Mouse (Mus musculus): ENCODE measurements around the gene Nsd1. TPM values are rescaled to one million over a fixed set of nuclear protein-coding genes. Genes with fewer than 3 reads are reported as not detected.

Gene Nsd1
- polyA plus RNA-seq, 1 experiment from 2014 or later: 57.3 TPM

DNA sequence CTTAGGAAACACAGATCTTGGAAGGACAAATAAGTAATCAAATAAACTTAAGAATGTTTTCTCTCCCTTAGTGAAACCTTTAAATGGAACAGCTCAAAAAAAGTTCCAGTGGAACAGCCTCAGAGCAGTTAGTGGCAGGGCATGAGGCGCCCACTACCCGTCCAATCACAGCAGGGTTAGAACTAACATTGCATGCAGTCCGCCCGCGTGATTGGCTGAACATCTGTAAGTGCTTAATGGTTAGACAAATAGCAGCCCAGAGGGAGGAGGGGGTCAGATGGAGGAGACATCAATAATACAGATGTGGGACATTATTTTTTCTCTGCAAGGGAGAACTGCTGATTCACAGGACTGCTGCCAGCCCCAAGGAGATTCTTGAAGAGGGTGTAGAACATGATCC, 67.6 kb downstream of the Nsd1 start:
- no peak overlapping the region for H3K9ac ChIP-seq (ENCODE audit: low read length)
- peaks cover 78% of the 10 kb centered on the region for H3K36me3 ChIP-seq (ENCODE audit: control insufficient read depth, insufficient read depth, low read length)
- no peaks in the 10 kb centered on the region for H3K27me3 ChIP-seq (ENCODE audit: control insufficient read depth, insufficient read depth, low read length)
- WGBS: 84% methylated on average over 5 of the region's 5 CpGs
- no peak overlapping the region for H3K4me2 ChIP-seq (ENCODE audit: low read length)
- no peak overlapping the region for H3K4me3 ChIP-seq (ENCODE audit: control insufficient read depth in 1 of 2, insufficient read depth in 1 of 2, low read depth in 1 of 2, low read length in 2 of 2)
- H3K9me3 ChIP-seq (ENCODE audit: control insufficient read depth, low read length): no peaks in the 10 kb centered on the region
- no peaks in the 10 kb centered on the region for H3K4me1 ChIP-seq (ENCODE audit: control insufficient read depth in 2 of 2, insufficient read depth in 2 of 2, low read length in 2 of 2)
- ATAC-seq (ENCODE audit: insufficient number of reproducible peaks, insufficient read depth, low FRiP score, low read depth): no peak
- H3K27ac ChIP-seq (replicated peaks in 1 of 2; ENCODE audit: control insufficient read depth in 1 of 2, insufficient read depth in 1 of 2, low read depth in 2 of 2, low read length in 2 of 2): no peak overlapping the region

GRCm38 (mm10) chr13:55277646-55278045, 68.1 kb downstream of the Nsd1 start:
- WGBS: 81% methylated on average over 5 of the region's 5 CpGs
- Histone ChIP-seq H3K36me3 (ENCODE audit: control insufficient read depth, insufficient read depth, low read length) (peaks cover 79% of the 10 kb centered on the region), H3K27me3 (ENCODE audit: control insufficient read depth, insufficient read depth, low read length) (no peaks in the 10 kb centered on the region), H3K9me3 (ENCODE audit: control insufficient read depth, low read length) (no peaks in the 10 kb centered on the region), H3K4me2 (ENCODE audit: low read length) (no peak overlapping the region), H3K9ac (ENCODE audit: low read length) (no peak overlapping the region), H3K4me1 (ENCODE audit: control insufficient read depth in 2 of 2, insufficient read depth in 2 of 2, low read length in 2 of 2) (no peaks in the 10 kb centered on the region), H3K27ac (replicated peaks in 1 of 2; ENCODE audit: control insufficient read depth in 1 of 2, insufficient read depth in 1 of 2, low read depth in 2 of 2, low read length in 2 of 2) (no peak overlapping the region), H3K4me3 (ENCODE audit: control insufficient read depth in 1 of 2, insufficient read depth in 1 of 2, low read depth in 1 of 2, low read length in 2 of 2) (no peak overlapping the region)
- no peak for ATAC-seq (ENCODE audit: insufficient number of reproducible peaks, insufficient read depth, low FRiP score, low read depth)

DNA sequence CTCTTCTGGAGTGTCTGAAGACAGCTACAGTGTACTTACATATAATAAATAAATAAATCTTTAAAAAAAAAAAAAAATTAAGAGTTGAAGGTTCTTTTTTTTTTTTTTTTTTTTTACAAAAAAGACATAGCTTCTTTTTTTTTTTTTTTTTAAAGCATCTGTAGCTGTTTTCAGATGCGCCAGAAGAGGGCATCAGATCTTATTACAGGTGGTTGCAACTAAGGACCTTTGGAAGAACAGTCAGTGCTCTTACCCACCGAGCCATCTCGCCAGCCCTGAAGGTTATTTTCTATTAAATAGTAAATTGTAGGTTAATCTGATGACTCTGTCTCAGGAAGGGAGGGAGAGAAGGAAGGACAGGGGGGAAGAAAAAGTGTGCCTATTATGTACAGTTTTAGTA, 79.3 kb downstream of the Nsd1 start:
- peaks cover 90% of the 10 kb centered on the region for H3K36me3 ChIP-seq (ENCODE audit: control insufficient read depth, insufficient read depth, low read length)
- H3K9ac ChIP-seq (ENCODE audit: low read length): no peak overlapping the region
- H3K27ac ChIP-seq (replicated peaks in 1 of 2; ENCODE audit: control insufficient read depth in 1 of 2, insufficient read depth in 1 of 2, low read depth in 2 of 2, low read length in 2 of 2): no peak overlapping the region
- WGBS: 76% methylated on average over 3 of the region's 3 CpGs
- no peaks in the 10 kb centered on the region for H3K4me1 ChIP-seq (ENCODE audit: control insufficient read depth in 2 of 2, insufficient read depth in 2 of 2, low read length in 2 of 2)
- H3K4me2 ChIP-seq (ENCODE audit: low read length): no peak overlapping the region
- H3K9me3 ChIP-seq (ENCODE audit: control insufficient read depth, low read length): no peaks in the 10 kb centered on the region
- H3K4me3 ChIP-seq (ENCODE audit: control insufficient read depth in 1 of 2, insufficient read depth in 1 of 2, low read depth in 1 of 2, low read length in 2 of 2): no peak overlapping the region
- ATAC-seq (ENCODE audit: insufficient number of reproducible peaks, insufficient read depth, low FRiP score, low read depth): no peak
- no peaks in the 10 kb centered on the region for H3K27me3 ChIP-seq (ENCODE audit: control insufficient read depth, insufficient read depth, low read length)

DNA sequence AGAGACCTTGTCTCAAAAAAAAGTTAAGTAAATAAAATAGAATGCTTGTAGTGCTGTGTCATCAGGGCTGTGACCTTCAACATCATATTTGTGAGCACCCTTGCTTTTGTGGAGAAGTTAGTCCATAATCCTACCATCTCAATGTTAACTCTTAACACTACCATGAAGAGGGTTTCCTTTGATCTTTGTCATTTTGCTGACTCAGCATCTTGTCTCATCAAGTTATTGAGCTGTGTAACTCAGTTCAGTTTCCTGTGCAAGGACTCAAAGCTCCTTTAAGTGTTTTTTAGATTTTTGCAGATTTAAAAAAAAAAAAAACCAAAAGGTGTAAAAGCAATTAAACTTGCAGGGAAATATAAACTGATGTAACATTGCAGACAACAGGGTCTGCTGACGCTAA, 87.2 kb downstream of the Nsd1 start:
- Histone ChIP-seq H3K4me3 (ENCODE audit: control insufficient read depth in 1 of 2, insufficient read depth in 1 of 2, low read depth in 1 of 2, low read length in 2 of 2) (no peak overlapping the region), H3K4me1 (ENCODE audit: control insufficient read depth in 2 of 2, insufficient read depth in 2 of 2, low read length in 2 of 2) (no peaks in the 10 kb centered on the region), H3K27me3 (ENCODE audit: control insufficient read depth, insufficient read depth, low read length) (no peaks in the 10 kb centered on the region), H3K4me2 (ENCODE audit: low read length) (no peak overlapping the region), H3K36me3 (ENCODE audit: control insufficient read depth, insufficient read depth, low read length) (peaks cover 97% of the 10 kb centered on the region), H3K9me3 (ENCODE audit: control insufficient read depth, low read length) (no peaks in the 10 kb centered on the region), H3K27ac (replicated peaks in 1 of 2; ENCODE audit: control insufficient read depth in 1 of 2, insufficient read depth in 1 of 2, low read depth in 2 of 2, low read length in 2 of 2) (no peak overlapping the region), H3K9ac (ENCODE audit: low read length) (no peak overlapping the region)
- ATAC-seq (ENCODE audit: insufficient number of reproducible peaks, insufficient read depth, low FRiP score, low read depth): no peak
- WGBS: 89% methylated on average over 1 of the region's 1 CpGs

- Histone ChIP-seq H3K36me3 (ENCODE audit: control insufficient read depth, insufficient read depth, low read length) (peaks cover 99% of the 10 kb centered on the region), H3K4me3 (ENCODE audit: control insufficient read depth in 1 of 2, insufficient read depth in 1 of 2, low read depth in 1 of 2, low read length in 2 of 2) (no peak overlapping the region), H3K4me1 (ENCODE audit: control insufficient read depth in 2 of 2, insufficient read depth in 2 of 2, low read length in 2 of 2) (no peaks in the 10 kb centered on the region), H3K27ac (replicated peaks in 1 of 2; ENCODE audit: control insufficient read depth in 1 of 2, insufficient read depth in 1 of 2, low read depth in 2 of 2, low read length in 2 of 2) (no peak overlapping the region), H3K9me3 (ENCODE audit: control insufficient read depth, low read length) (no peaks in the 10 kb centered on the region), H3K4me2 (ENCODE audit: low read length) (no peak overlapping the region), H3K27me3 (ENCODE audit: control insufficient read depth, insufficient read depth, low read length) (no peaks in the 10 kb centered on the region), H3K9ac (ENCODE audit: low read length) (no peak overlapping the region)
- WGBS: 86% methylated on average over 5 of the region's 5 CpGs
- ATAC-seq (ENCODE audit: insufficient number of reproducible peaks, insufficient read depth, low FRiP score, low read depth): no peak
Measured at GRCm38 (mm10) chr13:55300913-55301312, 91.3 kb downstream of the Nsd1 start.

DNA sequence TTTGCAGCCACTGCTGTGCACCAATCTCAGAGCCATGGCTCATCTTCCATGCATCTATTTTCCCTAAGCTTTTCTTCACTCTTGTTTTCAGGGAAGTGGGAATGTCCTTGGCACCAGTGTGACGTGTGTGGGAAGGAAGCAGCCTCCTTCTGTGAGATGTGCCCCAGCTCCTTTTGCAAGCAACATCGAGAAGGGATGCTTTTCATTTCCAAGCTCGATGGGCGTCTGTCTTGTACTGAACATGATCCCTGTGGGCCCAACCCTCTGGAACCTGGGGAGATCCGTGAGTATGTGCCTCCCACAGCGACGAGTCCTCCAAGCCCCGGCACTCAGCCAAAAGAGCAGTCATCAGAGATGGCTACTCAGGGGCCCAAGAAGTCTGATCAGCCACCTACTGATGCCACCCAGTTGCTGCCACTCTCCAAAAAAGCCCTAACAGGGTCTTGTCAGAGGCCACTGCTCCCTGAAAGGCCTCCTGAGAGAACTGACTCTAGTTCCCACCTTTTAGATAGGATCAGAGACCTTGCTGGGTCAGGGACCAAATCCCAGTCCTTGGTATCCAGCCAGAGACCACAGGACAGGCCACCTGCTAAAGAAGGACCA, 102.5 kb downstream of the Nsd1 start:
- no peak overlapping the region for H3K27ac ChIP-seq (replicated peaks in 1 of 2; ENCODE audit: control insufficient read depth in 1 of 2, insufficient read depth in 1 of 2, low read depth in 2 of 2, low read length in 2 of 2)
- peaks cover 97% of the 10 kb centered on the region for H3K36me3 ChIP-seq (ENCODE audit: control insufficient read depth, insufficient read depth, low read length)
- no peak overlapping the region for H3K4me3 ChIP-seq (ENCODE audit: control insufficient read depth in 1 of 2, insufficient read depth in 1 of 2, low read depth in 1 of 2, low read length in 2 of 2)
- 88% methylated on average over 8 of the region's 8 CpGs for WGBS
- no peak for ATAC-seq (ENCODE audit: insufficient number of reproducible peaks, insufficient read depth, low FRiP score, low read depth)
- no peak overlapping the region for H3K9ac ChIP-seq (ENCODE audit: low read length)
- H3K9me3 ChIP-seq (ENCODE audit: control insufficient read depth, low read length): no peaks in the 10 kb centered on the region
- H3K27me3 ChIP-seq (ENCODE audit: control insufficient read depth, insufficient read depth, low read length): no peaks in the 10 kb centered on the region
- no peaks in the 10 kb centered on the region for H3K4me1 ChIP-seq (ENCODE audit: control insufficient read depth in 2 of 2, insufficient read depth in 2 of 2, low read length in 2 of 2)
- H3K4me2 ChIP-seq (ENCODE audit: low read length): no peak overlapping the region

GRCm38 (mm10) chr13:55313051-55313450, 103.5 kb downstream of the Nsd1 start:
- no peak for ATAC-seq (ENCODE audit: insufficient number of reproducible peaks, insufficient read depth, low FRiP score, low read depth)
- Histone ChIP-seq H3K4me2 (ENCODE audit: low read length) (no peak overlapping the region), H3K27ac (replicated peaks in 1 of 2; ENCODE audit: control insufficient read depth in 1 of 2, insufficient read depth in 1 of 2, low read depth in 2 of 2, low read length in 2 of 2) (no peak overlapping the region), H3K9ac (ENCODE audit: low read length) (no peak overlapping the region), H3K4me3 (ENCODE audit: control insufficient read depth in 1 of 2, insufficient read depth in 1 of 2, low read depth in 1 of 2, low read length in 2 of 2) (no peak overlapping the region), H3K4me1 (ENCODE audit: control insufficient read depth in 2 of 2, insufficient read depth in 2 of 2, low read length in 2 of 2) (no peaks in the 10 kb centered on the region), H3K27me3 (ENCODE audit: control insufficient read depth, insufficient read depth, low read length) (no peaks in the 10 kb centered on the region), H3K36me3 (ENCODE audit: control insufficient read depth, insufficient read depth, low read length) (peaks cover 96% of the 10 kb centered on the region), H3K9me3 (ENCODE audit: control insufficient read depth, low read length) (no peaks in the 10 kb centered on the region)
- 85% methylated on average over 9 of the region's 9 CpGs for WGBS

DNA sequence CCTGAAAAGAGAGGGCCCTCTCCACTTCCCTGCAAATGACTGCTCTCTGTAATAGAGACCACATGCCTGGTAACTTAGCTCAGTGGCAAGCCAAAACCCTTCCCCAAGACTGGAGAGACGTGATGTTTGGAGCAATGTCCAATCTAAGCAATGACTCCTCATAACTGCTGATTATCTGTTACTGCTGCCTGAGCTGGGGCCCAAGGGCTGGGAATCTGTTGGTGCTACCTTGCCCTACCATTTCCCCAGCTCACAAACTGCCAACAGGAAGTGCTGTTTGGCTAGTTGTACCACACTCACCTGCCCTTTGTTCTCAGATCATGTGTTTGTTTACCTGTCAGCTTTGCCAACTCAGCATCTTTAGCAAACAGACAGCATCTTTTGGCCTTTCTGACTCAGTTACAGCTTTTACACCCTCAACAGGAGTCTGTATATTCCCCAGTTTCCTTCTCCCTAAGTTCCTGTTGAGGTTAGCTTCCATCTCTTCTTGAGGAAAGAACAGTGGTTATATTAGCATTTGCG, 105.4 kb downstream of the Nsd1 start:
- no peak overlapping the region for H3K27ac ChIP-seq (replicated peaks in 1 of 2; ENCODE audit: control insufficient read depth in 1 of 2, insufficient read depth in 1 of 2, low read depth in 2 of 2, low read length in 2 of 2)
- WGBS: 84% methylated on average over 2 of the region's 2 CpGs
- no peak overlapping the region for H3K4me3 ChIP-seq (ENCODE audit: control insufficient read depth in 1 of 2, insufficient read depth in 1 of 2, low read depth in 1 of 2, low read length in 2 of 2)
- no peak overlapping the region for H3K4me2 ChIP-seq (ENCODE audit: low read length)
- ATAC-seq (ENCODE audit: insufficient number of reproducible peaks, insufficient read depth, low FRiP score, low read depth): no peak
- H3K36me3 ChIP-seq (ENCODE audit: control insufficient read depth, insufficient read depth, low read length): peaks cover 98% of the 10 kb centered on the region
- no peaks in the 10 kb centered on the region for H3K27me3 ChIP-seq (ENCODE audit: control insufficient read depth, insufficient read depth, low read length)
- H3K4me1 ChIP-seq (ENCODE audit: control insufficient read depth in 2 of 2, insufficient read depth in 2 of 2, low read length in 2 of 2): peaks cover 0 to 2% of the 10 kb centered on the region in 2 experiments; a peak in 1 of 4 replicates
- H3K9me3 ChIP-seq (ENCODE audit: control insufficient read depth, low read length): no peaks in the 10 kb centered on the region
- H3K9ac ChIP-seq (ENCODE audit: low read length): no peak overlapping the region
